Mouse (Mus musculus) myocyte (in vitro differentiated cells): ENCODE results near the gene Tlcd2. TPM values are rescaled to one million over a fixed set of nuclear protein-coding genes. Genes with fewer than 3 reads are reported as not detected.
A peak's percentile ranks its signal among the peaks of the same experiment; 100 is the strongest.

Source experiments
- H3K27me3 ChIP-seq: one replicate; pipeline ENCODE4 v1.6.1; 2011; ENCODE audit not compliant: control insufficient read depth, insufficient read depth, insufficient read length
- H3K36me3 ChIP-seq: one replicate; pipeline ENCODE4 v1.6.1; 2011; ENCODE audit not compliant: control insufficient read depth, insufficient read depth
- H3K4me2 ChIP-seq: one replicate; pipeline ENCODE4 v1.6.1; 2011; ENCODE audit warnings: low read depth, control low read depth
- H3K4me3 ChIP-seq: one replicate; pipeline ENCODE4 v1.5.1; 2011; ENCODE audit warnings: mild to moderate bottlenecking, control low read depth, moderate library complexity
- H3K79me2 ChIP-seq: one replicate; pipeline ENCODE4 v1.6.1; 2011; ENCODE audit not compliant: control insufficient read depth, insufficient read depth
- H3ac ChIP-seq: one replicate; pipeline ENCODE4 v1.6.1; 2011; ENCODE audit not compliant: control insufficient read depth, insufficient read length
- CEBPB ChIP-seq: IDR thresholded peaks from 2 replicates; pipeline ENCODE4 v1.6.1; 2011; ENCODE audit warnings: mild to moderate bottlenecking, moderate library complexity; ENCODE audit not compliant: poor library complexity, insufficient read depth, severe bottlenecking
- E2F4 ChIP-seq: IDR thresholded peaks from one replicate; pipeline ENCODE4 v1.6.1; 2011; ENCODE audit warnings: mild to moderate bottlenecking, control low read depth, moderate library complexity; ENCODE audit not compliant: insufficient read depth
- MAX ChIP-seq: IDR thresholded peaks from one replicate; pipeline ENCODE4 v1.6.1; 2011; ENCODE audit warnings: low read depth, mild to moderate bottlenecking, control low read depth
- MYOD1 ChIP-seq, 3 experiments: IDR thresholded peaks; one replicate each; pipeline ENCODE4 v1.6.1; 2011; ENCODE audit warnings: control low read depth in 2 of 3, low read depth in 2 of 3, mild to moderate bottlenecking in 2 of 3, moderate library complexity in 1 of 3; ENCODE audit not compliant: insufficient read length in 2 of 3, control insufficient read depth in 1 of 3
- MYOG ChIP-seq, 3 experiments: IDR thresholded peaks; one replicate each; pipeline ENCODE4 v1.6.1; 2011; ENCODE audit warnings: control low read depth in 2 of 3, low read depth in 2 of 3, mild to moderate bottlenecking in 2 of 3; ENCODE audit not compliant: insufficient read length in 2 of 3, control insufficient read depth in 1 of 3, insufficient read depth in 1 of 3
- POLR2A ChIP-seq: IDR thresholded peaks from one replicate; pipeline ENCODE4 v1.6.1; 2011; ENCODE audit warnings: low read depth, mild to moderate bottlenecking, control low read depth, moderate library complexity; ENCODE audit not compliant: insufficient read length
- POLR2AphosphoS2 ChIP-seq: IDR thresholded peaks from one replicate; pipeline ENCODE4 v1.6.1; 2011; ENCODE audit warnings: low read depth, control low read depth; ENCODE audit not compliant: insufficient read length
- REST ChIP-seq: IDR thresholded peaks from one replicate; pipeline ENCODE4 v1.6.1; 2011; ENCODE audit warnings: mild to moderate bottlenecking, control low read depth, moderate library complexity; ENCODE audit not compliant: insufficient read depth, insufficient read length
- SRF ChIP-seq: IDR thresholded peaks from one replicate; pipeline ENCODE4 v1.6.1; 2011; ENCODE audit warnings: low read depth; ENCODE audit not compliant: control insufficient read depth, insufficient read length
- TCF12 ChIP-seq: IDR thresholded peaks from one replicate; pipeline ENCODE4 v1.6.1; 2011; ENCODE audit warnings: mild to moderate bottlenecking, control low read depth; ENCODE audit not compliant: poor library complexity, insufficient read depth, severe bottlenecking
- TCF3 ChIP-seq: IDR thresholded peaks from one replicate; pipeline ENCODE4 v1.6.1; 2011; ENCODE audit warnings: low read depth, control low read depth; ENCODE audit not compliant: insufficient read length
- USF1 ChIP-seq: IDR thresholded peaks from one replicate; pipeline ENCODE4 v1.6.1; 2011; ENCODE audit warnings: low read depth, mild to moderate bottlenecking, control low read depth, moderate library complexity
- polyA plus RNA-seq: library from polyadenylated mRNA; unstranded; fragments of >200 nt; fragmentation: generic; extraction: Trizol; gene quantifications from one replicate; pipeline ENCODE4 v1.2.1, GENCODE M21; 2012; ENCODE audit warnings: missing spikeins

Tlcd2 gene
- polyA plus RNA-seq, 1 experiment, result 2.9 TPM

GRCm38 (mm10) chr11:75460103-75460843, 1.2 kb upstream of the Tlcd2 start:
- Histone ChIP-seq H3K4me2 (peak overlapping the region; percentile 98), H3K4me3 (peak overlapping the region; percentile 98), H3K36me3 (peaks cover 18% of the 10 kb centered on the region), H3K79me2 (peaks cover 34% of the 10 kb centered on the region), H3ac (no peak overlapping the region), H3K27me3 (no peaks in the 10 kb centered on the region)
- TF ChIP-seq POLR2AphosphoS2 (peak; percentile 39), MYOD1 (IDR thresholded peaks at IDR 0.05; ENCODE audit: control insufficient read depth in 1 of 3, insufficient read length in 2 of 3, low read depth in 2 of 3) (peak in 2 of 3 experiments; percentile 74 to 77), POLR2A (peak; percentile 3), CEBPB (no peak), MYOG (IDR thresholded peaks at IDR 0.05; ENCODE audit: control insufficient read depth in 1 of 3, insufficient read depth in 1 of 3, insufficient read length in 2 of 3, low read depth in 2 of 3) (peak in 2 of 3 experiments; percentile 53 to 57), MAX (no peak), REST (no peak), E2F4 (no peak), TCF12 (no peak), USF1 (no peak), TCF3 (no peak), SRF (no peak)

GRCm38 (mm10) chr11:75461743-75462252, 283 bp downstream of the Tlcd2 start:
- Histone ChIP-seq H3K36me3 (peaks cover 33% of the 10 kb centered on the region), H3ac (peak overlapping the region; percentile 36), H3K79me2 (peaks cover 37% of the 10 kb centered on the region), H3K4me2 (no peak overlapping the region), H3K27me3 (no peaks in the 10 kb centered on the region), H3K4me3 (peak overlapping the region; percentile 98)
- no peak for TF ChIP-seq REST
- TF ChIP-seq POLR2AphosphoS2, result peak; percentile 75
- TF ChIP-seq POLR2A, result peak; percentile 15

GRCm38 (mm10) chr11:75462253-75462783, 803 bp downstream of the Tlcd2 start:
- Histone ChIP-seq H3ac (peak overlapping the region; percentile 36), H3K27me3 (no peaks in the 10 kb centered on the region), H3K36me3 (peaks cover 37% of the 10 kb centered on the region), H3K4me2 (peak overlapping the region; percentile 99), H3K4me3 (peak overlapping the region; percentile 98), H3K79me2 (peaks cover 37% of the 10 kb centered on the region)
- TF ChIP-seq CEBPB, result 0 out of 2 replicates have a peak, but pooled peaks have one; percentile 18
- peak; percentile 63 for TF ChIP-seq POLR2A
- peak; percentile 24 to 91 (median 71) for TF ChIP-seq MYOG (IDR thresholded peaks at IDR 0.05; ENCODE audit: control insufficient read depth in 1 of 3, insufficient read depth in 1 of 3, insufficient read length in 2 of 3, low read depth in 2 of 3)
- TF ChIP-seq TCF3, result peak; percentile 12
- peak; percentile 78 for TF ChIP-seq POLR2AphosphoS2
- TF ChIP-seq MYOD1 (IDR thresholded peaks at IDR 0.05; ENCODE audit: control insufficient read depth in 1 of 3, insufficient read length in 2 of 3, low read depth in 2 of 3), result peak in 2 of 3 experiments; percentile 62 to 84
- no peak for TF ChIP-seq MAX
- TF ChIP-seq USF1, result no peak
- TF ChIP-seq TCF12, result no peak

- Histone ChIP-seq H3K27me3 (no peaks in the 10 kb centered on the region), H3K4me3 (peak overlapping the region; percentile 98), H3ac (peak overlapping the region; percentile 36), H3K79me2 (peaks cover 37% of the 10 kb centered on the region), H3K4me2 (peak overlapping the region; percentile 99), H3K36me3 (peaks cover 37% of the 10 kb centered on the region)
- TF ChIP-seq SRF, result no peak
- peak; percentile 84 for TF ChIP-seq POLR2A
- TF ChIP-seq TCF12, result peak; percentile 25
- TF ChIP-seq TCF3, result peak; percentile 42
- TF ChIP-seq USF1, result peak; percentile 50
- TF ChIP-seq MYOG (IDR thresholded peaks at IDR 0.05; ENCODE audit: control insufficient read depth in 1 of 3, insufficient read depth in 1 of 3, insufficient read length in 2 of 3, low read depth in 2 of 3), result peak; percentile 63 to 93 (median 74)
- TF ChIP-seq MYOD1 (IDR thresholded peaks at IDR 0.05; ENCODE audit: control insufficient read depth in 1 of 3, insufficient read length in 2 of 3, low read depth in 2 of 3), result peak; percentile 17 to 85 (median 66)
- TF ChIP-seq REST, result no peak
- TF ChIP-seq E2F4, result no peak
- TF ChIP-seq MAX, result no peak
- no peak for TF ChIP-seq CEBPB
- peak; percentile 96 for TF ChIP-seq POLR2AphosphoS2
Observed at GRCm38 (mm10) chr11:75462865-75463336, 1.4 kb downstream of the Tlcd2 start.
